Mouse (Mus musculus): Measurements from ENCODE around the gene Mindy4. TPM values are rescaled to one million over a fixed set of nuclear protein-coding genes. Genes with fewer than 3 reads are reported as not detected.
A peak's percentile ranks its signal among the peaks of the same experiment; 100 is the strongest.

Mindy4 gene
- total RNA-seq, 2 experiments from 2014 or later, result 12.6 to 13.0 TPM

- DNase-seq (ENCODE audit: low spot score in 2 of 2), result no peak
Observed at GRCm38 (mm10) chr6:55193171-55193570, 10.0 kb upstream of the Mindy4 start.

DNA sequence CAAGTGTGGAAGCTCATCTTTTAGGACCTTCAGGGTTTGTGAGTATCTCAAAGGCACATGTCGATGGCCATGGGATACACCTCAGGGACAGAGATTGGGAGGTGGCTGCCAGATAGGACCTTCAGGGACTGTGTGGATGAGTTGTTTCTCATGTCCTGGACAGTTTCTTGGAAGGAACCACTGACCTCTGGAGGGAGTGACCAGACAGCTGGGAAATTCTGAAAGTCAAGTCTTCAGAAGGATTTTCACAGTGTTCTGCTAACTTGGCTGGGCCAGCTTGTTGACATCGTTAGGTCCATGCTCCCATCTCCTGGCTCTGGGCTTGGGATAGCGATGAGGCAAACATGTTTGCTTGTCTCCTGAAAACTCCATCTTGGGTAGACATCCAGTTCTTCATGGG, 4.1 kb upstream of the Mindy4 start:
- no peak for DNase-seq (ENCODE audit: low spot score in 2 of 2)
- intact Hi-C loops (cut with DNase I), result no loop called here

More at GRCm38 (mm10) chr6:55193171-55193570, 10.0 kb upstream of the Mindy4 start:
- intact Hi-C loops (cut with DNase I), result no loop called here

GRCm38 (mm10) chr6:55203931-55204330, 748 bp downstream of the Mindy4 start:
- intact Hi-C loops (cut with DNase I), result no loop called here
- DNase-seq (ENCODE audit: low spot score in 2 of 2), result no peak

DNA sequence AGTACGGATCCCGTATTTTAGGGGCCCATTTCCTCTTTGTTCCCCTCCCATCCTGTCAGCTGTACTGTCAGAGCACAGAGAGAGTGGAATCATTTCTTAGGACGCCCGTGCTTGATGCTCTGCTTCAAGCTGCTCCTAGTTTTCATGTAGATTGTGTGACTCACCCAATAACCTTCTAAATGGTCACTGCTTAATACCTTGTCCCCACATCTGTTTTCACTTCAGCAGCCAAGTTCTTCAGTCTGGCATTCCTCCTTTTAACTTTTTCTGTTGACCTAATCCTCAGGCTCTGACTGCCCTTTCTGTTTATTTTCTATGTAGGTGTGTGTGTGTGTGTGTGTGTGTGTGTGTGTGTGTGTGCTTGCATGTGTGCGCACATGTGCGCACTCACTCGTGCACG, 4.6 kb downstream of the Mindy4 start:
- intact Hi-C loops (cut with DNase I), result no loop called here

DNA sequence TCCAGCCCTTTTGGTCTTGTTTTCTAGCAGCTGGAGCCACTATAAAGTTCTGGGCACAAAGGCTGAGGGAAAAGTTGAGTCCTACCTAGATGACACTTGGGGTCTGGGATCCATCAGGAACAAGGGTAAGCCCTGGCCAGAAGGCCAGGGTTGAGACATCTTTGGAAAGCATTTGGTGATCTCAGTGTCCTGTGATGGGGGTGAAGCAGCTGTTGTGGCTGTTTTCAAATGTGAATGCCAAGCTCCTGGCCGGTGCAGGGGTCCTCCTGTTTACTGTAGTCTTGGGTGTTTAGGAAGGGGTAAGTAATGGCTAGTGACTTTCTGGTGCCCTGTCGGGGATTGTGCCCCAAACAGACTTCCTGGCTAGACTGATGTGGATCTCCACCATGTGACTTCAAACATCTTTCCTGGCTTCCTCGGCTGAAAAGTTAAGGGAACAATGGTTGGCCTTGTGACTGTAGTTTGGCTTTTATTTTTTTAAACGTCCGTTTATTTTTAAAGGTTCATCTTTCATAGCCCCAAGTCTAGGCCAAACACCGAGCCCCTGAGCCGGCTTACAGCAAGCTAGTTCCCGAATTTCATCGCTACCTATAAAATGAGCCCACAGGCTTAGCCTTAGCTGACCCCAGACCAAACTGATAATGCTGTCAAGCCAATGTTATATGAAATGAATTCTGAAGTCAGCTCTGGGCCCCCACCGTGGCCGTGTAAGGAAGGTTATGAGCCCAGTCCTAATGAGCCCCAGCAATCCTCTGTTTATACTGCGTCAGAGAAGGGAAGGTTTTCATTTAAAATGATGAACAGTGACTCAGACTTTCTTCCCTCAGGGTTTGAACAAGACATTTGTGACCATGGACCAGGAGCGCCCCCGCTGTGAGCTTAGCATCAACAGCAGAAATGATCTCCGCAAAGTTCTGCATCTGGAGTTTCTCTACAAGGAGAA, 7.5 kb downstream of the Mindy4 start:
- DNase-seq (ENCODE audit: low spot score in 2 of 2), result no peak
- intact Hi-C loops (cut with DNase I), result no loop called here

More for the DNA sequence above, 4.6 kb downstream of the Mindy4 start:
- DNase-seq (ENCODE audit: low spot score in 2 of 2), result no peak

DNA sequence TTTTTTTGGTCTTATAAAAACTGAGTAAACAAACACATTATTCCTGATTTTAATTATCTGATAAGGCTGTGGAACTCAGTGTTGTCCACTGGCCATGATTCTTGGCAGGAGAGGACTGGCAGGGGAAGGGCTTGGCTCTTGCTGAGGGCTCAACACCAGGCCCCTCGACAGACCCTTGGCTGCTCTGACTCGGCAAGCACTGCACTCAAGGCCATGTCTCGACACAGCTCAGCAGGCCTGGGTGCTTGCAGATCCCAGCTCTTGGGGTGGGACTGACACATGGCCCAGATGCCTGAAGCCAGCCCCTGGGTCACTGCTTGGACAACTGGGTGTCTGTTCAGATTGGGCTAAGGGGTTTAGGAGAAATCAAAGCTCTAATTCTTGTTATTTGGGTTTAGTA, 11.4 kb downstream of the Mindy4 start:
- intact Hi-C loops (cut with DNase I), result no loop called here
- DNase-seq (ENCODE audit: low spot score in 2 of 2), result no peak

GRCm38 (mm10) chr6:55218232-55218631, 15.0 kb downstream of the Mindy4 start:
- DNase-seq (ENCODE audit: low spot score in 2 of 2), result no peak
- intact Hi-C loops (cut with DNase I), result no loop called here

DNA sequence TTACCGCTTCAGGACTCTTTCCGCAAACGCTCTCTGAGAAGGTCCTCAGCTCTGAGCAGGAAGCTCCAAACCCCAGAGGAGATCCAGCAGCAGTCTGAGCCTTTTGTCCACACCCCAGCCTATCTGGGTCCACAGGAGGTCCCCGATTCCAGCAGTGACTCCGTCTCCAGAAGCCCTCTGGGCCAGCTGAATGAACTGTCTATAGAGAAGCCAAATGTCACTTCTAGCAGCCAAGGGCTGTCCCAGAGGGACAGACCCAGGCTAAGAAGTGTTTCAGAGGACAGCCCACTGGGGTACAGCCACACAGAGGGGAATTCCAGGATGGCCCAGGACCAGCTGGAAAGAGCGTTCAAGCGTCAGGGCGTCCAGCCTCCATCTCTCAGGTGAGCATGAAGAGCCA, 20.8 kb downstream of the Mindy4 start:
- intact Hi-C loops (cut with DNase I), result no loop called here
- DNase-seq (ENCODE audit: low spot score in 2 of 2), result no peak

DNA sequence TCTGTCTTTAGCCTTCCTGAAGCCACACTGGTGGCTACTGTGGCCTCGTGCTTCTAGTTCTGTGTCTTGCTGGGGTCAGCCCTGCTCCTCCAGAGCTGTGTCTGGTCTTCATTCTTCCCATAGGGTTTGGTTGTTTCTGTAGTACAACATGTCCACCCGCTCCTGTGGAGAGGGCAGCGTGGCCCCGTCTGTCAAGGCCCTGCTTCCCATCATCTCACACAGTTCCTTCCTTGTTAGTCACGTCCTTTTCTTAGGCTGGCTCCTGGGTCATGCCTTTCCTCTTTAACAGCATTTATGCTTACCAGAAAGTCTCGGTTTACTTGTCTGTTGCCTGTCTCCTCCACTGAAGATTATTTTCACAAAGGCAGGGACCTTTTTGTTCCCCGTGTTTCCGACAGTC, 26.9 kb downstream of the Mindy4 start:
- DNase-seq (ENCODE audit: low spot score in 2 of 2), result no peak
- intact Hi-C loops (cut with DNase I), result loop anchor here (2.0 kb wide), 1 partner anchor 229 kb away; no protein-coding TSS in a partner anchor

GRCm38 (mm10) chr6:55232101-55232500, 28.9 kb downstream of the Mindy4 start:
- intact Hi-C loops (cut with DNase I), result loop anchor here (2.0 kb wide), 1 partner anchor 279 kb away; no protein-coding TSS in a partner anchor
- DNase-seq (ENCODE audit: low spot score in 2 of 2), result no peak

- DNase-seq (ENCODE audit: low spot score in 2 of 2), result peak; percentile 32 to 60
- intact Hi-C loops (cut with DNase I), result loop anchor here (1.0 to 2.0 kb wide), 2 partner anchors 152 to 278 kb away; no protein-coding TSS in a partner anchor
Observed at GRCm38 (mm10) chr6:55232524-55233264, 29.5 kb downstream of the Mindy4 start.

GRCm38 (mm10) chr6:55233326-55233725, 30.1 kb downstream of the Mindy4 start:
- DNase-seq (ENCODE audit: low spot score in 2 of 2), result no peak
- intact Hi-C loops (cut with DNase I), result loop anchor here (1.0 to 2.0 kb wide), 2 partner anchors 151 to 277 kb away; no protein-coding TSS in a partner anchor

DNA sequence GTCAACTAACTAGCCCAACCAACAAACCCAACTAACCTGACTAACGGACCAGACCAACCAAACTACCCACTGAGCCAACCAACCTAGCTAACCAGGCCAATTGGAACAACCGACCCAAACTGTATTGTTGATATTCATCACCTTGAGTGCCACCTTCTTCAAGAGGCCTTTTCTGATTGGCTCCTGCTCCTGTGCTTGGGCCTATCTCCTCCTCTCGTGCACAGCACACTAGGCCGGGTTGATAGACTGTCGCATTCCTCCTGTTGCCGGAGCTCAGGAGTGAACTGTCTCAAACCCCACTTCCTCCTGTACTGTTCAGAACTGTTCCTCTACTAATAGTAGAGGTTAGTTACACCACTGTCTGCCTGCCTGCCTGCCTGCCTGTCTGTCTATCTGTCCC, 31.5 kb downstream of the Mindy4 start:
- intact Hi-C loops (cut with DNase I), result no loop called here

GRCm38 (mm10) chr6:55235733-55236132, 32.5 kb downstream of the Mindy4 start:
- intact Hi-C loops (cut with DNase I), result no loop called here
- DNase-seq (ENCODE audit: low spot score in 2 of 2), result no peak

More for the DNA sequence above, 31.5 kb downstream of the Mindy4 start:
- no peak for DNase-seq (ENCODE audit: low spot score in 2 of 2)

DNA sequence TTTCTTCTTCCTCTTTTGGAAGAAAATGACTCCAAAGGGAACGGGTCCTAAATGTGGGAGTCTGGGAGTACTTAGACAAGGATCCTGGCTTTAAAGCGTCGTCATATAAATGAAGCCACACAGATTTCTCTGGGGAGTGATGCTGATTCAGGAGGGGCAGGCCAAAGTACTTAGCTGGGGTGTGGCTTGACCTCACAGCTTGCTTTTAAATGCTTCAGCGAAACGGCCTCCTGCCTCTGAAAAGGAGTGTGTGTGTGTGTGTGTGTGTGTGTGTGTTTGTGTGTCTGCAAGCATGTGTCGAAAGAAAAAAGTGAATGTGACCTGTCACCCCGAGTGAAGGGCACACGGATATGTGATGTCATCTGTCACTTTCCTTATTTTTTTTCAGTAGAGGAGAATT, 36.7 kb downstream of the Mindy4 start:
- intact Hi-C loops (cut with DNase I), result no loop called here

DNA sequence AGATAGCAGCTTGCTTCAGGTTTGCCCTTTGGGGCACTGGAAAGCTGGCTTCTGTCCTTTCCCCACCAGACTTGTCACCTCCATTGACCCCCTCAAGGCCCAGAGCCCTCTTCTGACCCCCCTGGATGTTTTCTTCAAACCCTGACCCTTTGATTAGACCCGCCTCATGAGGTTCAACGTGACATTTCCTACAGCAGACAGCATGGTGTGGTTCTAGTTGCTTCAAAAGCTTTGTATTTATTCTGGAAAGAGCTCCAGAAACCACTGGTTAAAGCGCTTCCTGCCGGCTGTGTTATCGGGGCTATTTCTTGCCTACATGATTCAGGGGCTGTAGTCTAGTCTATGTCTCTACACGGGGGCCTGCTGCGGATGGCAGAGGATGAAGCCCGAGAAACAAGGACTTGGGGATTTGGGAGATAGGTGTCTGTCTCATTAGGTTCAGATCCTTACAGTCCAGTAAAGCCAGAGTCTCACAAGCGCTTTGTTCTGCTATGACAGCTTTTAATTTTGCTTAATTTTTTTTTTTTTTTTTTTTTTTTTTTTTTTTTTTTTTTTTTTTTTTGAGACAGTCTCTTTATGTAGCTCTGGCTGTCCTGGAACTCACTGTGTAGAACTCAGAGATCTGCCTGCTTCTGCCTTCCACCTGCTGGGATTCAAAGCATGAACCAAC, 37.5 kb downstream of the Mindy4 start:
- intact Hi-C loops (cut with DNase I), result no loop called here
- DNase-seq (ENCODE audit: low spot score in 2 of 2), result no peak

More for the DNA sequence above, 36.7 kb downstream of the Mindy4 start:
- DNase-seq (ENCODE audit: low spot score in 2 of 2), result no peak

- intact Hi-C loops (cut with DNase I), result no loop called here
Observed at GRCm38 (mm10) chr6:55241479-55241878, 38.3 kb downstream of the Mindy4 start.

DNA sequence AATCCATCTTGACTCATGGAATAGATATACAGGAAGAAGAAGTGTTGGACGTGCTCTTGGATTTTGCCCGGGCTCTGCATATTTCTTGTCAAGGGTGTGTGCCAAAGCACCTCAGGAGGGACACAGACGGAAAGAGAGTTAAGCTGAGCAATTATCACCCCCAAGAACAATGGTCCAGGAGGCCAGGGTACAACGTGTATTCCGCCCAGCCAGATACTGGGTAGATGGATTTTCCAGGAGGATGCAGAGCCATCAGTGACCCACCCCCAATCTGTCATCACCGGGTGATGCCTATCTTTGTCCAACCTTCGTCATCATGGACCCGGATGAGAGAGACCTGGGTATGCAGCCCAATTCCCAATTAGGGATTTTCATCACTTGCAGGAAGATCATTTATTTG, 42.5 kb downstream of the Mindy4 start:
- DNase-seq (ENCODE audit: low spot score in 2 of 2), result no peak
- intact Hi-C loops (cut with DNase I), result no loop called here

More at GRCm38 (mm10) chr6:55241479-55241878, 38.3 kb downstream of the Mindy4 start:
- DNase-seq (ENCODE audit: low spot score in 2 of 2), result peak; percentile 14 to 87

DNA sequence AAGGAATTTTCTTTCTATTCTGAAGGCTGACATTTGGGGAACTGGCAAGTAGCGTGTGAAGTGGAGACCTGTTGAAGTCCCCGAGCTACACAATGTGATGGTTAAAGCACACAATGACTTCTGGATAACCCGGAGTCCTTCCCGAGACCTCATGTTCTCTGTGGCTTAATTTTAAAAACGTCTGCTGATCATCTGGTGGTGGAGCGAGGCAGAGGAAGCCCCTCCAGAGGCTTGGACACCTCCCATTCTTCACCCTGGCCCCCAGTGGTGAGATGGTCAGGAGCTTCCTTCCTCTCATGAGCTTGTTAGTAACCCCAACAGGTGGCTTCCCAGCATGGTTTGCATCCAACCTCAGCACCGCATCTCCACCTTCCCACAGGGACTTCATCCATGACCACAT, 43.3 kb downstream of the Mindy4 start:
- DNase-seq (ENCODE audit: low spot score in 2 of 2), result no peak
- intact Hi-C loops (cut with DNase I), result no loop called here

Data from left cerebral cortex, postnatal 25 days (tissue).